Mouse (Mus musculus): ENCODE measurements around the gene Rft1. TPM values are rescaled to one million over a fixed set of nuclear protein-coding genes. Genes with fewer than 3 reads are reported as not detected.

The Rft1 gene
- total RNA-seq (2021): 10 to 100 TPM; 11.0 to 11.7 TPM
- long read RNA-seq, experiment 1, transcript Rft1-201 (13 exons, 2,387 nt): major isoform, 9 of 11 reads
- long read RNA-seq, experiment 1, partial matches to known transcripts: 0 of 11 reads
- long read RNA-seq, experiment 1, other reads (novel, unspliced or antisense): 2 of 11 reads
- long read RNA-seq, experiment 2, transcript Rft1-201 (13 exons, 2,387 nt): major isoform, 12 of 14 reads
- long read RNA-seq, experiment 2, partial matches to known transcripts: 0 of 14 reads
- long read RNA-seq, experiment 2, other reads (novel, unspliced or antisense): 1 of 14 reads

DNA sequence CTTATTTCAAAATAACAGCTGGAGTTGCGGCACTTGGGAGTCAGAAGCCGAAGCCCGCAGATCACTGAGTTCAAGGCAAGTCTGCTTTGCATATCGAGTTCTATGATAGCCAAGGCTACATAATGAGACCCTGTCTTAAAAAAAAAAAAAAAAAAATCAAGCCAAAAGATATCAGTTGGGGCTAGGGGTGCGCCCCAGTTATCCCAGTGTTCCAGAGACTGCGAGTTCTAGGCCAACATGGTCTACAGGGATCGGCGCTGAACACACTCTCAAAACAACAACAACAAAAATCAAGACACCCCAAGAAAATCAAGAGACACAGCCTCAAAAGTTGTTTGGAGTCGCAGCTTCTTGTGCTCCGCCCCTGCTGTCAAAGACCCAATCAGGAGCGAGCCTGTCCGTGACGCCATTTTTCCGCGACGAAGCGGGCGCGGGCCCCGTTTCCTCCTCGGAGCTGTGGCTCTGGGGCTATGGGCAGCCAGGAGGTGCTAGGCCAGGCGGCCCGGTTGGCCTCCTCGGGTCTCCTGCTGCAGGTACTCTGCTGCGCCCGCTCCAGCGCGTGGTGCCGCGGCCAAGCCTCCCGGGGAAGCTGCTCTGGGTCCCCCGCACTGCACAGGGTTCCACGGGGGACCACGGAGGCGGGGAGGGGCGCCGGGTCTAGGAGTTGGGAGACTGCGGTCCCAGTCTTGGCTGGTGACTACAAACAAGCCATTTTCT, at the start of gene Rft1:
Rft1 (plus strand) TSS at position 418 of the 717 bp plus-strand sequence.
- peak; percentile 97 to 99 for DNase-seq (ENCODE audit: low spot score in 2 of 2)

DNA sequence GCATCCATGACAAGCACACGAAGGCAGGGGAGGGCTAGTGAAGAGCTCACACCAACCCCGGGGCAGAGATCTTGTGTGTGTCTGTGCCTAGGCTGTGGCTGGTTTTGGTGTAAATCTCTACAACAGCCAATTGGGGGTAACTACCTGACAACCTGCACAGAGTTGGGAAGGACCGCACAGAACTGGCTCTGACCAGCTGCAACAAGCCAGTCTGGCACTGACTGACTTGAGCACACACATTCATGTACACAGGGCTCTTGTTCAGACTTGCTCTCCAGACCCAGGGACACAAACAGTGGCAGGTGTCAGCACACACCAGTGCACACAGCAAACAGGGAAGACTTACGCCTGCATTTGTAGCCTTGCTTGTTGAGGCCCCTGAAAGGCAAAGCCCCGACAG, 47.3 kb upstream of the Rft1 start:
- DNase-seq (ENCODE audit: low spot score in 2 of 2): no peak

DNA sequence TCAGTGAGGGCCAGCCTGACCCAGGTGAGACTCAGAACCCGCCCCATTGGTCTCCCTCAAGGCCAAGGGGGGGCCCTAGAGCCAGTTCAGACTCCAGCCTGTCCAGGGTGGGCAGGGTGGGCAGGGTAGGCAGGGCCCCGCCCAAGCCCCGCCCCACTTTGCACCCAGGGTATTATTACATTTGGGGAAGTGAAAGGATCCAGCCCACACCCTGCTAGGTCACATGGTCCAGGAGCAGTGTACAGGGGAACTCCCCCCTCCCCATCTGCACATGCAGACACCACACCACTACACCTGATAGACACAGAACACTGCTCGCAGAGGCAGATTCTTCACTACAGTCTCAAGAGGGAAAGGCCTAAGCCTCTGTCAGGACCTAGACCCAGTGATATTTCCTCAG, 46.5 kb upstream of the Rft1 start:
- DNase-seq (ENCODE audit: low spot score in 2 of 2): no peak

DNA sequence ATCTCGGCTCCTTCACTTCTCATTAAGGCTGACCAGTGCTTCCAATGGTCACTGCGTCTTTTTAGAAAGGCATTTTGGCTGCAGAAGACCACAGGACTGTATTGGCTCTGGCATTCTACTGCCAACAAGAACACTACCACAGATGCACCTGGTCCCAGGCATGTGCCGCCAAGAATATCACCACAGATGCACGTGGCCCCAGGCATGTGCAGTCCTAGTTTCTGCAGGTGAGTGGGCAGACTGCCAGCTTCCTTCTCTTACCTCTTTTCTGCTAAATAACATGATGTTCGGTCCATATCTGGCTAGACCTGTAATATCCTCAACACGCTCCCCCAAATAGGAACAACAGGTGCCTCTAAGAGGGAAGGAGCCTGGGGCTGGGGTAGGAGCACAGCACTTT, 46.0 kb upstream of the Rft1 start:
- no peak for DNase-seq (ENCODE audit: low spot score in 2 of 2)

DNA sequence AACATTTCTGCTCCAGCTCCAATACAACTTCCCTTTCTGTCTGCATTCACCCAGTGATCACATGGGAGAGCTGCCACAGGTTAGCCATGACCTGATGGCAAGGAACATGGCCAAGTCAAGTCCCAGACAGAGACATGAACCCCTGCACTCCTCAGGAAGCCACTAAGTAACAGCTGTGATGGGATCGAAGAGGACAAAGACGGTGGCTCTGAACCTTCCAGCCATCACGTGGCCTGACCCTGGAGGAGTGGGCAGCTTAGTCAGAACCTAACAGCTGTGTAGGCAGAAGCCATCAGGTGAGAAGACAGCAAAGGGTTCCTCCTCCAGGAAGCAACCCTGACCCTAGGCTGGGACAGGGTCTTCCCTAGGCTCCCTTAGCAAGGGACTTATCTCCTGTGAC, 44.7 kb upstream of the Rft1 start:
- no peak for DNase-seq (ENCODE audit: low spot score in 2 of 2)

DNA sequence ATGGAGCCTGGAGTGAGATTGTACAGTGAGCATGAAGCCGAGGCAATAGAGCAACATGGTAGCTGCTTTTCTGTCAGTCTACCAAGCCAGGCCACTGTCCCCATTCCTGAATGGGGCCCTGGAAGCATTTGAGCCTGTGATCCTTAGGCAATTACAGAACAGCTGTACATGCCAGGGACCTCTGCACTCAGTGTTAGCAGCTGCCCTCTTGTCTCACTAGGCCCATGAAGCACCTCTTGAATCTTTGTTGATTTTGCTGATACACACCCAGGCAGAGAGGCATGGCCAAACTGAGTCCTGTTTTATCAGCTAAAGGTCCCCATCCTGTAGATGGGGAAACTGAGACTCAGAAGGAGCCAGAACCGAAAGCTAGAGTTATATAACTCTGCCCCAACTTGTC, 43.9 kb upstream of the Rft1 start:
- no peak for DNase-seq (ENCODE audit: low spot score in 2 of 2)

DNA sequence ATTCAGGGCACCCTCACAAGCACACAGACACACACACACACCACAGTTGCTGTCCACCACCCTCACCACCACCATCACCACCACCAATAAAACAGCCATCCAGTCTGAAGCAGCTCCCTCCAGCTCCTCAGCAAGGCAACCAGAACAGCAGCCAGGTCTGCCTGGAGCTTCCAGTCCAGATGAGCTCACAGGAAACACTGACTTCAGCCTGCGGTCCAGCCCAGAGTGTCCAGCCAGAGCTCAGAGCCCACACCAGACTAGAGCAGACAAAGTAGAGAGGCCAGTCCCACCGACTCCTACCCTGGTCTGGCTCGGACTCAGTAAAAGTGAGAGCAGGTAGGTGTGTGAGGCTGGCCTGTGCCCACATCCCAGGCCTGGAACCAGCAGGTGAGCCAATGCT, 43.2 kb upstream of the Rft1 start:
- no peak for DNase-seq (ENCODE audit: low spot score in 2 of 2)

DNA sequence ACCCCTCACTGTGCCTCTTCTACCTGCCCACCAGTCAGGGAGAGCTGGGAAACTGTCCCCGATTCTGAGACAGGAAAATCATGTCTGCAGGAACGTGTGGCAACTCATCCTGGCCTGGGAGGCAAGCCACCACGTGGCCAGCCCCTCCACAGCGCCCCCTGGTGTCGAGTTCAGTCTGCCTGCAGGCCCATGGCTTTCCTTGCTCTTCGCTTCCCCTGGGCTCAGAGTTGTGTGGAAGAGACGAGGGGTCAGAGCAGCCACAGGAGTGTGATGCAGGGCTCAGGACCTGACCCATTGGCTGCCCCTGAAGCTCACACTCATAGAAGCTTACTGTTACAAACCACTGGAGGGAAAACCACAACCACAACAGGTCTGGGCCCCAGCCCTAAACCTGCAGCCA, 41.6 kb upstream of the Rft1 start:
- peak; percentile 59 to 68 for DNase-seq (ENCODE audit: low spot score in 2 of 2)

DNA sequence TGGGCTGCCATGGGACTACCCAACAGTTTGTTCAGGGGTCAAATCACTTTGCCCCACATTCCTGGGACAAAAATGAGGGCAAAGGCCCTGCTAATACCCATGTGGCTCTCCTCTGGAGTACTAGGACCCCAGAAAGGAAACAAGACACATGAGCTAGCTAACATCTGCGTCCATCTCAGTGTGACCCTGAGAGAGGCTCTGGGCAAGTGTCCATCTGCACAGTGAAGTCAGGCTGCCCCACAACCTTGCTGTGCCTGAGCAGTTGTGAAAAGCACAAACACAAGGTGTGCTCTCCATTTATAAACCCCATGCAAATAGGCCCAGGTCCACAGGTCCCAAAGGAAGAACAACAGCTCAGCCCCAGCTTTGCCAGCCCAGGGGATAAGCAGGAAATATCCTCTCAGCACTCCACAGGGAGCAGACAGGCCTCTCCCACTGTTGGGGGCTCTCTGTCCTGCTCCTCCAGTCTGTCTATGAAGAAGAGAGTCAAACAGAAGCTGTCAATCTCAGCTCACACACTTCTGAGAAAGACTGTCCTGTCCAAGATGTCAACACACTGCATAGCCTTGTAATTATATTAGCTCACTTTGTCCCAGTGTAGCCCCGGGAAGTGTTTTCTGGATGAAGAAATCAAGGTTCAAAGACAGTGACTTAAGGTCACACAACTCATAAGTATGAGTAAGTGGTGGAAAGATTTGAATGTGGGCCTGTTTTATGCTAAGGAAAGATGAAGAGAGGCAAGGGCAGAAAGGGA, 41.0 kb upstream of the Rft1 start:
- no peak for DNase-seq (ENCODE audit: low spot score in 2 of 2)

DNA sequence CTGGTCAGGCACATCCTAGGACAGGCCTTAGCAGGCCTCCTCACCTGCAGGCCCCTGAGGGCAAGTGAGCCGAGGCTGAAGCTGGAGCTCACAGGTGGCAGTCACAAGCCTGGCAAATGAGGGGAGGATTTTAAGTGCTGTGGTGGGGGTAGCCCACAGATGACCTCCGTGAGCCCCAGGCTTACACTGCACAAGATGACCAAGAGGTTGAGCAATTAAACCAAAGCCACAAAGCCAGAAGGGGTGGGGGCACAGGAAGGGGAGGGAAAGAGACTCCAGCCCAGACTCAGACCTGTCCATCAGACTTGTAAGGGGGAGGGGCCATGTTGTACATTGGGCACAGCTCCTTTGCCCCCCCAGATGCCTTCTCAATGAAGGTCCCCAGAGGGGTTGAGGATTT, 37.4 kb upstream of the Rft1 start:
- no peak for DNase-seq (ENCODE audit: low spot score in 2 of 2)

DNA sequence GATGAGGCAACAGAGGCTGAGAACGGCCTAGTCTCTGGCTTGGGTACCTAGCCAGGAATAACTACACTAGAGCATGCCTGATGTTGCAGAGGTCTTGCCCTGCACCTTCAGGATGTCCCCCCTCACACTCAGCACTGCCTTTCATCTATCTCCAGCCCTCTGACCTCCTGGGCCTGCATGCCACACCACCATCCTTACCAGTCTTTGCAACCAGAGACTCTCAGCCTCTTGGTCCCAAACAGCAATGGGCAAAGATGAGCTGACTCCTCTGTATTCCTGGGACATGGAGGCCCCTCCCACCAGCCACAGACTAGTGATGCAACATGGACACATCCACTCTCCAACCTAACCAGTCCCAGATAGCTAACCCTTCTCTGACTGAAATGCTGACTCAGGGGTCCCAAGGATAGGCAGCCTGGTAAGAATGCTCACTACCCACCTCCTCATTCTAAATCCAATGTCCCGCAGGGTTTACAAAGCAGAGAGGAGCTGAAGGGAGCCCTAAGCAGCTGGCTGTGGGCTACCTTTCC, 35.3 kb upstream of the Rft1 start:
- no peak for DNase-seq (ENCODE audit: low spot score in 2 of 2)

DNA sequence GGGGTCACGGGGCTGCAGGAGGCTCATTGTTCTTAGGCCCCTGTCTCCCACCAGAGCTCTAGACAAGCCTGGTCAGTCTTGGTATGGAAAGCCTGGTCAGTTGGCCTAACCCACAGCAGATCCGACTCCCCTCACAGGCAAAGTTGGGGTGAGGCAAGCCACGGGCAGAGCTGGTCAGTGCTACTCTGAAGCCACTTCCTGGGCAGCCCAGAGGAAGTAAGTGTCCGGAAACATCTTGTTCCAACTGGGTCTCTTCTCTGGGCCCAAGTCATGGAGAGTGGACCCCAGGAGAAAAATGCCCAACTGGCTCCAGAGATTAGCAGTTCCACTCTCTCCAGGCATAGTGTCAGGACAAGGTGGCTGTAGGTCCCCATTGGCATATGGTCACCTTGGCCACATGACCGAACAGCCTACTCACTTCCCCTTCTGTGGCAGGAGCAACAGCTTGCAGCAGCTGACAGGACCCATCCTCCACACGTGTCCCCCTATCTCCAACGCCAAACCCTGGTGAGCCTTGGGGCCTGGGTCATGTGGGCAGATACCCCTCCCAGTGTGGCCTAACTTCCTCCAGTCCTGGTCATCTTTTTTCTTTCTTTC, 34.1 kb upstream of the Rft1 start:
- DNase-seq (ENCODE audit: low spot score in 2 of 2): no peak

DNA sequence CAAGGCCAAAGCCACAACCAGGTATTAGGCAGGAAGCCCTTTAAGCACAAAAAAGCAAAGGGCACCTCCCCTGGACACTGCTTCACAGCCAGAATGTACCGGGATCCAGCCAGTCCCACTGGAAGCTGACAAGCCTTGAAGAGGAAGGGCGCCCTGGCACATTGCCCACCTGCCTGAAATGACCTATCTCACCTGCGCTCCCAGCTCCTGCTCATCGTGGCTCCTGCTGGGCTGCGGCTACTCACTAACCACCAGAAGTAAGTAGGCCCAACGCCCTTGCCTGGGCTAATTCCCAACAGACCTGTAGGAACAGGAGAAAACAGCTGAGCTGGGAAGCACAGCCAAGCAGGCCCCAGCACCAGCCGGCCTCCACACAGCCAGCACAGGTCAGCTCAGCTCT, 32.0 kb upstream of the Rft1 start:
- DNase-seq (ENCODE audit: low spot score in 2 of 2): no peak

DNA sequence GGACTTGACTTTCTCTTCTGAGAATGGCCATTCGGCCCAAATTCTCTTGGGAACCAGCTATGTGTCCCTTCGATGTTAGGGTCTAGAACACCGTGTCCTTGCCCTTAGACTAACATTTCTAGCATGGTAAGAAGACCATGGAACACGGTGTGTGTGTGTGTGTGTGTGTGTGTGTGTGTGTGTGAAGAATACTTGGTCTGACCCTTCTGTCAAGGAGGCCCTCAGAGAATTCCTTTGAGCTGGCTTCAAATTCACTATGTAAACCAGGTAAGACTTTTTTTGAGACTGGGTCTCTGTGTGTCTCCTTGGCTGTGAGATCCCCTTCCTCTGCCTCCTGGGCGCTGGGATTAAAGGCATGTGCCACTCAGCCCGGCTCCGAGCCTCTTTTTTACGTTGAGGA, 31.6 kb upstream of the Rft1 start:
- DNase-seq (ENCODE audit: low spot score in 2 of 2): no peak

DNA sequence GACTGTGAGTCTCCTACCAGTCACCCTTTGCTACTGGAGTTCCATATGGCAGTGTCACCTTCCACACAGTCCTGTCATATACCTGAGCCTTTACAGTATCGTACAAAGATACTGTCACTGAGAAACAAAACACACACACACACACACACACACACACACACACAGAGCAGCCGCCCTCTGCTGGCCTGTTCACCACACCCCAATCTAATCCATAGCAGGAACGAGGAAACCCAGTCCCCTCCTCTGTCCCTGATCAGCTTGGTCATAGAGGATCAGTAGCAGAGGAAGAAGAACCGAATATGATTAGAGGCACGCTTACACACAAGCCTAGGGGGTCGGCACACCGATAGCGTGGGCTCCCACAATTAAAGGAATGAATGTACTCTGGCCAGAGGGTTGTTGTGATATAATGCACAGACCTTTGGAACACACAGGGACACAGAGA, 29.9 kb upstream of the Rft1 start:
- no peak for DNase-seq (ENCODE audit: low spot score in 2 of 2)

DNA sequence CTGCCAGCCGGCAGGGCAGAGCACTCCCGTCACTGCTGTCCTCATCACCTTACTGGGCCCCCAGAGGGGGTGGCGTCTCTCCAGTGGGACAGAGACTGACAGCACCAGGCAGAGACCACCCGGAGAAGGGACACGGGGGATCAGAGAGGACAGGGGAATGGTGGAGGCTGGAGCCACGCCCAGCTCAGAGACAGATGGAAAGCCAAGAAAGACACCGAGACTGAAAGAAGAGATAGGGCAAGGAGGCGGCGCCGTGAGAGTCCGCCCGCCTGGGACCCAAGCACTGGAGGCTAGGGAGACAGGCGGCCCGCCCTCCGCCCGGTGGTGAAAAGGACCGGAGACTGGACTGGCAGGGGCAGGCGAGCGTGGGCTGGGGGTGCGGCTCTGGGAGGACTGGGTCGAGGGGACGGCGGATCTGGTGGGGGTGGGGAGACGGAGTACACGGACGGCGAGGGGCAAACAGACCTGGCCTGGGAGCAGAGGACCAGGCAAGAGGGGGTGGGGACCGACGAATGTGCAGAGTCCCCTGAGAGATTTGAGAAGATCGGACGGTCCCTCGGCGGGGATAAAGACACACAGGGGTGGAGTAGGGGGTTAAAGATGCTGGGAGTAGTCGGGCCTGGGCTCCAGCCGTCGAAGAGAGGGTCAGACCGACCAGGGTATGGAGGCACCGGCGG, 28.9 kb upstream of the Rft1 start:
- DNase-seq (ENCODE audit: low spot score in 2 of 2): no peak

DNA sequence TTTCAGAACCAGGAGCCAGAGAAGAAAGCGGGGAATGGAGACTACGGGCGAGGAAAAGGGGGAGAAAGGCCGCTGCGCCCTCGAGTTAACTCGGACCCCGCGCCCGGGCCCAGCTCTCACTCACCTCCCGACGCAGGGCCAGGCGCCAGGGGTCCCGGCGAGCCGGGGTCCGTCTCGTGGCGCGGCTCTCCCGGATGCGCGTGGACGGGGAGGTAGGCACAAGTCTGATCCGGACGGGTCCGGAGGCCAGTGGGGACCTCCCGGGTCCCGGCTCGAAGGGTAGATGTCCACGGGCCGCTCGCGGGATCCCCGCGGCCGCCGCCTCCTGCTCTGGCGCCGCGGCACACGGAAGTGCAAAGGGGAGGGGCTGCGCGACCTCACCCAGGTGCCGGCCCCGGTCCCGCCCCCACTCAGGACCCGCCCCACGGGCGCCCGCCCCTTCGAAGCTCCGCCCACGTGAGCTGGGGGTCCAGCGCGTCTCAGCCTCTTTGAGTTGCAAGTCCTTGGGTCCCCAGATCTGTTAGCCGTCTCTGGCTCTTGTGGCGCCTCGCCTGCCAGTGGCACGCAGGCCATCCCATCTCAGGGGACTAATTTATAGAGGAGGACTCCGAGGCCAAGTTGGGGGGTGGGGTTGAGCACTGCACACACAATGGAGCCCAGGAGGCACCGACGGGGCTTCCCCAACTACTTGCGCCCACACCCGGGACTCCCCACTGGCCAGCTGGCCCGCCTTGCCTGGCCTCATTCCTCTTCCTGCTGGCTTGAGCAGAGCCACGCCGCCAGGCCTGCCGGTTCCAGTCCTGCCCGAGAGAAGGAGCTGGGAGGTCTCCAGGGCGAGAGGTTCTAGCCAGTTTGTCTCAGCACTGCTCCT, 28.1 kb upstream of the Rft1 start, which contains the start of gene Prkcd:
Prkcd (minus strand) TSS at position 355 of the 871 bp plus-strand sequence.
- DNase-seq (ENCODE audit: low spot score in 2 of 2): peak; percentile 67

DNA sequence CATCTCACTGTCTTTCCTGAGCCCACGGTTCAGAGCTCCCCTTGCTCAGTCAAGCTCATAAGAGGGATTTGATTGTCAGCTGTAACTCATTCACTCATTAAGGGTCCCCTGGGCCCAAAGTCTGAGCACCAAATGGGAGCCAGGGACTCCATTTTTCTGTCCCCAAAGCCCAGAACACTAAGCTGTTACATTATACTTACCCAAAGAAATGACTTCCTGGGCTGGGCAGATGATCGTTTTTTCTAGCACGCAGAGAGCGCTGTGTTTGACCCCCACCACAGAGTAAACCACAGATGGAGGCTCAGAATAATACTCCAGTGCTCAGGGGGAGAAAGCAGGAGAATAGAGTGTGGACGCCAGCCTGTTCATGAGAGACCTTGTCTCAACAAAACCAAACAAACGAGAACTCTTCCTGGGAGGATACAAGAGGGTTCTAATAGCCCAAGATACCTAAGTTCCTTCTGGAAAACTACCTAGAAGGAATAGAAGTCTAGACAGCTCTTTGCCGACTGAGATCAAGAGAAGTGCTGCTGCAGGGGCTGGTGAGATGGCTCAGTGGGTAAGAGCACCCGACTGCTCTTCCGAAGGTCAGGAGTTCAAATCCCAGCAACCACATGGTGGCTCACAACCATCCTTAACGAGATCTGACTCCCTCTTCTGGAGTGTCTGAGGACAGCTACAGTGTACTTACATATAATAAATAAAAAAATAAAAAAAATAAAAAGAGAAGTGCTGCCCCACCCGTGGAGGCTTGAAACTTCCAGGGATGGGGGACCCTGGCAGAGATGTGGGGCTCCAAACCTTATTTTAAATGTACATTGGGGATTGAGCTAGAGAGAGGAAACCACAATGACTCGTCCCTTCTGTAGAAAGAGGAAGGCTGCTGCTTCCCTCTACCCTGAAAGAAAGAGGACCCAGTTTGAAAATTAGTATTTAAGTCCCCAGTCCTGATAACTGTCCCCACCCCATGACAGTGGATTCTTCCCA, 27.1 kb upstream of the Rft1 start:
- DNase-seq (ENCODE audit: low spot score in 2 of 2): no peak

DNA sequence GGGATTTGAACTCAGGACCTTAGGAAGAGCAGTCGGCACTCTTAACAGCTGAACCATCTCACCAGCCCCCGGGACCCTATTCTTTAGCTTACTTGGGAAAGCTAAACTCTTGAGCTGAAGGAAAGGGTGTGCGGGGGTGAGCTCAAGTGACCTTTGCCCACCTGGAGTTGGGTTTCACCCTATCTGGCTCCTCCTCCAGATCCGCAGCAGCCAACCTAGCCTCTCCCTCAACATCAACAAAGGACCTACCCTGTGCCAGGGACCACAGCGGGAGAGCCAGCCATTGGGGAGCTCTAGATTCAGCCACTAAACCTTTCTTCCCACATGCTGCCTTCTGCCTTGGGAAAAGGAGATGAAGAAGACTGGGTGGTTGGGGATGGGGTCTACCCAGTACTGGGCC, 25.9 kb upstream of the Rft1 start:
- DNase-seq (ENCODE audit: low spot score in 2 of 2): no peak

All from layer of hippocampus, postnatal 14 days (tissue).